Mouse (Mus musculus): ENCODE data around the gene Bcas3. TPM values are rescaled to one million over a fixed set of nuclear protein-coding genes. Genes with fewer than 3 reads are reported as not detected.
"Not testable (repeated sequence)": the region's sequence is repeated elsewhere in the genome, so short reads cannot be mapped to it uniquely, and the experiment has no call there.

Gene Bcas3
- polyA plus RNA-seq, 1 experiment from 2014 or later = 32.5 TPM

DNA sequence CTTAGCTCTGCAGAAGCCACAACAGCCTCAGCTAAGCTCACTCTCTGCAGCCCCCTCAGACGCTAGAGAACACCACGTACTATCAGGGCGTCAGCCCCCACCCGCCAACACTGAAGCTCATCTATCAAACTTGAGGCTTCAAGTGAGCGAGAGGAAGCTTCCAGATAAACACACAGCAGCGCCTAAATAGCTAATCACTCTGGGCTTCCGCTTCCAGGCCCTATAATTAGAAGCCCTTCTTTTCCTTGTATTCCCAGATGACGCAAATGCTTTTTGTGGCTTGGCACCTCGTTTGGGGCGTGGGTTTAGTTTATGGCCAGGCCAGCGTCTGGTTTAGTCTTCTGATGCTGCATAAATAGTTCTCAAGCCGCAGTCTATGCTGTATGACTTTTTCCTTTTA is 139.3 kb downstream of the Bcas3 start:
- WGBS = 14% methylated on average over 12 of the region's 12 CpGs
- Histone ChIP-seq H3K9me3 (no peaks in the 10 kb centered on the region), H3K36me3 (no peaks in the 10 kb centered on the region), H3K27ac (peak overlapping the region; percentile 94), H3K9ac (no peak overlapping the region), H3K27me3 (no peaks in the 10 kb centered on the region), H3K4me2 (no peak overlapping the region), H3K4me1 (peaks cover 22% of the 10 kb centered on the region), H3K4me3 (no peak overlapping the region)
- ATAC-seq (ENCODE audit: borderline replicate concordance, extremely low read depth, low FRiP score, low TSS enrichment) = peak; percentile 96

- Histone ChIP-seq H3K9ac (no peak overlapping the region), H3K27me3 (no peaks in the 10 kb centered on the region), H3K4me2 (peak overlapping the region; percentile 25; the same call in 1 of the 2 replicates), H3K36me3 (no peaks in the 10 kb centered on the region), H3K9me3 (no peaks in the 10 kb centered on the region), H3K4me1 (peaks cover 19% of the 10 kb centered on the region), H3K4me3 (no peak overlapping the region), H3K27ac (peak overlapping the region; percentile 94)
- WGBS = 34% methylated on average over 3 of the region's 3 CpGs
- no peak; the same call in 1 of the 2 replicates for ATAC-seq (ENCODE audit: borderline replicate concordance, extremely low read depth, low FRiP score, low TSS enrichment)
Measured at GRCm38 (mm10) chr11:85492666-85493065, 139.7 kb downstream of the Bcas3 start.

DNA sequence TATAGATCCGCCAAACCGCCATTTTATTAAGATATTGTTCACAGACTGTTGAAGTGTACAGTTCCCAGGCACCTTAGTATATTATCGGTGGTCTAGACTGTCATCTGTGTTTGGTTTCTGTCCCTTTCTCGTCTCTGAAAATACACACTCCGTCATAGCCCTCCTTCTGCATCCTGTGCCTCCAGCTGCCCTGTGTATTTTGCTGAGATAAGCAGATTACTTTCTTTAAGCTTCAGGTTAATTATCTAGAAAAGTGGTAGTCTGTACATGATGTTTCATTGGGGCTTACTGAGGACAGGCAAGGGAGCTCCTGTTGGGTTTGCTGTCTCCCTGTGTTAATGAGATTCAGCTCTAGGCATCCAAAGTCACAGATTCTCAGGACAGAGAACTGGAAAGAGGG is 146.6 kb downstream of the Bcas3 start:
- no peaks in the 10 kb centered on the region for H3K27me3 ChIP-seq
- no peak overlapping the region for H3K27ac ChIP-seq
- H3K36me3 ChIP-seq = no peaks in the 10 kb centered on the region
- no peaks in the 10 kb centered on the region for H3K4me1 ChIP-seq
- WGBS = 69% methylated on average over 5 of the region's 5 CpGs
- no peak overlapping the region for H3K4me3 ChIP-seq
- H3K4me2 ChIP-seq = no peak overlapping the region
- ATAC-seq (ENCODE audit: borderline replicate concordance, extremely low read depth, low FRiP score, low TSS enrichment) = no peak
- no peak overlapping the region for H3K9ac ChIP-seq
- no peaks in the 10 kb centered on the region for H3K9me3 ChIP-seq

DNA sequence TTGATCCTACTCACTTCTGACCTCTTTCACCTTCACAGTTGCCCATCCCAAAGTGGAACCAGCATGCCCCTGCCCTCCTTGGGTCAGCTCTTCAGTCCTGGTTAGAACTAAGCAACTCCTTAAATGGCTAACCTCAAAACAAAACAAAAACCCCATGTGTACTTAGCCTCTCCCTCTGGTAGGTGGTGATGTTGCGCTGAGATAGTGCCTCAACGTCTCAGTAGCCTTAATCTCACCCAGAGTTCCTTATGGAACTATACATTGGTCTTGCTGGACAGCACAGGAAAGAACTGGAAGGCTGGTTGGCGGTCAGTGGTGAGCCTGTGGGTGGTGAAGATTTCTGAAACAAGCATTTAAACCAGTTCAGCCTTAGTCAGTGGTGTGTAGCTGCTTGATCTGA is 149.1 kb downstream of the Bcas3 start:
- no peak overlapping the region for H3K9ac ChIP-seq
- no peaks in the 10 kb centered on the region for H3K27me3 ChIP-seq
- no peaks in the 10 kb centered on the region for H3K9me3 ChIP-seq
- no peaks in the 10 kb centered on the region for H3K4me1 ChIP-seq
- WGBS = 69% methylated on average over 3 of the region's 3 CpGs
- H3K36me3 ChIP-seq = no peaks in the 10 kb centered on the region
- no peak overlapping the region for H3K4me2 ChIP-seq
- no peak for ATAC-seq (ENCODE audit: borderline replicate concordance, extremely low read depth, low FRiP score, low TSS enrichment)
- H3K4me3 ChIP-seq = no peak overlapping the region
- H3K27ac ChIP-seq = no peak overlapping the region

GRCm38 (mm10) chr11:85504812-85505211 is 151.8 kb downstream of the Bcas3 start:
- H3K4me1 ChIP-seq; H3K27me3 ChIP-seq; H3K9ac ChIP-seq; H3K36me3 ChIP-seq; H3K4me2 ChIP-seq; H3K4me3 ChIP-seq; H3K9me3 ChIP-seq; H3K27ac ChIP-seq; ATAC-seq (ENCODE audit: borderline replicate concordance, extremely low read depth, low FRiP score, low TSS enrichment): not testable (repeated sequence)
- WGBS = 29% methylated on average over 4 of the region's 4 CpGs

- Histone ChIP-seq H3K4me3 (no peak overlapping the region), H3K4me2 (no peak overlapping the region), H3K4me1 (no peaks in the 10 kb centered on the region), H3K27ac (no peak overlapping the region), H3K27me3 (no peaks in the 10 kb centered on the region), H3K36me3 (no peaks in the 10 kb centered on the region), H3K9me3 (no peaks in the 10 kb centered on the region), H3K9ac (no peak overlapping the region)
- WGBS = 90% methylated on average over 4 of the region's 4 CpGs
- ATAC-seq (ENCODE audit: borderline replicate concordance, extremely low read depth, low FRiP score, low TSS enrichment) = no peak
Measured at GRCm38 (mm10) chr11:85505811-85506210, 152.8 kb downstream of the Bcas3 start.

- Histone ChIP-seq H3K27ac (no peak overlapping the region), H3K4me1 (peaks cover 5% of the 10 kb centered on the region; the same call in 1 of the 2 replicates), H3K36me3 (no peaks in the 10 kb centered on the region), H3K9ac (no peak overlapping the region), H3K27me3 (no peaks in the 10 kb centered on the region), H3K4me3 (no peak overlapping the region), H3K9me3 (no peaks in the 10 kb centered on the region), H3K4me2 (no peak overlapping the region)
- ATAC-seq (ENCODE audit: borderline replicate concordance, extremely low read depth, low FRiP score, low TSS enrichment) = no peak
- 81% methylated on average over 12 of the region's 12 CpGs for WGBS
Measured at GRCm38 (mm10) chr11:85509334-85509733, 156.4 kb downstream of the Bcas3 start.

DNA sequence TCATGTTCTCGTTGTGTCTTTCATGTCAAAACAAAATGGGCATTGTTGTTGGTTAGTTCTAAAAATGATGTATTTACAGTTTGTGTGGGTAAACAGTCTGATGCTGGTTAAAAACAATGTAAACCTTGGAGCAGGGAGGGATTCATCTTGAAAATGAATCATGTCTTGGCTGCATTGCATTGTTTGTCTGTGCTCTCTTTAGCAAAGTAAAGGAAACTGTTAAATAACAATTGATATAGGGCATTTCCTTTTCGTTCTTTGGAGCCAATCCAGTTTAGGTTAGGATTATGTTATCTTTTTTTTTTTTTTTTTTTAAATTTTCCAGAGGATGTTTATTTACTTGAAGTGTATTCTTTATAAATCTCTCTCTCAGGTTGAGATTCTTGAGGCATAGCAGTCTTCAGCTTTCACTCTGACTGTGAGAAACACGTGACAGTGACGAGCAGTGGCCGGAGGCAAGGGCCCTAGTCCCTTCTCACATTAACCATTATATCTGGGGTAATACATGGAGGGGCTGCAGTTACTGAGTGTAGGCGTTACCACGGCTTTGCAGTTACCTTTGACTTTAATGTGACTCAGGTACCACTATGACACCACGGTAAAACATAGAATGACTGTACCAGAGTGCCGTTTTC is 158.4 kb downstream of the Bcas3 start:
- WGBS = 52% methylated on average over 9 of the region's 9 CpGs
- Histone ChIP-seq H3K27ac (no peak overlapping the region), H3K9ac (no peak overlapping the region), H3K27me3 (no peaks in the 10 kb centered on the region), H3K4me1 (peaks cover 10% of the 10 kb centered on the region; the same call in 1 of the 2 replicates), H3K4me2 (no peak overlapping the region), H3K9me3 (no peaks in the 10 kb centered on the region), H3K4me3 (no peak overlapping the region), H3K36me3 (no peaks in the 10 kb centered on the region)
- ATAC-seq (ENCODE audit: borderline replicate concordance, extremely low read depth, low FRiP score, low TSS enrichment) = no peak

DNA sequence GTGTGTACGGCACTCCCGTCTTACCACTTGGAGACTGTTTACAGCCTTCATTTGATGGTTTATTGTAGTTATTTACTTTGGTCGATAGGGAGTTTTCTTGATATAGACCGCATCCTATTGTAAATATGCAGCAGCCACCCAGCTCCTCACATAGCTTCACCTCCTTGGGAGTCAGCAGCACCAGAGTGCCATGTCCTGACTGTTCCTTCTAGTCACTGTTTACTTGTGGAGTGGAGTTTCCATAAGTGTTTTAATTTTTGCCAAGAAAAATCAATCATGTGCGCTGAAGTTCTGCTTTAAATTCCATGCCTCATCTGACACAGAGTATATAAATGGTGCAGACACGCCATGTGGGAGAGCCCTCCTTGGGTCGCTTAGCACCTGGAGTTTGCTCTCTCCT is 163.8 kb downstream of the Bcas3 start:
- peak; percentile 67 for ATAC-seq (ENCODE audit: borderline replicate concordance, extremely low read depth, low FRiP score, low TSS enrichment)
- 55% methylated on average over 7 of the region's 7 CpGs for WGBS

DNA sequence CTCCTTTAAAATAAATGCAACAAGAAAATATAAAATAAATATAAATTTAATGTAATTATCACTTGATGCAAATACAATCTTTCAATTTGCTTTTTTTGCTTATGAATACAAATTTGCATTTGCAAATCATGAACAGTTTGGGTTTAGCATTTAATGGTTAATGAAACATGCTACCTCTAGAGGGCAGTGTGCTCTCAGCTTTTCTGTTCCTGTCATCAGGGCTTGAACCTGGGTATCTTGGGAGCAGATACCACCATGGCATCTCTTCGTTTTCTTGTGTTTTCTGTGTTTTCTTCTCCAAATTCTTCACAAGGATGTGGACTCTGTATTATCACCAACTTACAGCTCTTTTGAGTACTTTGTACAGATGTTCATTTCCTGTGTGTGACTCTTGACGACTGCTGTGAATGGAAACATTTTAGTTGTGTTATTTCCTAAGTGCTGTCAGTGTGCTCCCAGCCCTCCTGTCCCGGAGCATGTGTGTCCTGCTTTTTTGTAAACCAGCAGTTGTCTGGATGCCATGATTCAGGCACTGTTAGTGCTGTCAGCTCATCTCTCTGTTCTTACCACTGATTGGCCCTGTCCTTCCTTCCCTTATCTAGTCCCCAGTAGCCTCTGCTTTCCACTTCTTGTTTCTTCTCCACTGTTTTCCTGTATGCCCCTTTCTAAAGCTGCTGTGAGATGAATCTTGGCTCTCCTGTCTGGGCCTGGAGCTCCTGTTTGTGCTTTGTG is 165.2 kb downstream of the Bcas3 start:
- no peaks in the 10 kb centered on the region for H3K27me3 ChIP-seq
- peak; percentile 61; the same call in 1 of the 2 replicates for ATAC-seq (ENCODE audit: borderline replicate concordance, extremely low read depth, low FRiP score, low TSS enrichment)
- no peak overlapping the region for H3K9ac ChIP-seq
- 13% methylated on average over 3 of the region's 3 CpGs for WGBS
- H3K4me1 ChIP-seq = peaks cover 27% of the 10 kb centered on the region
- peak overlapping the region; percentile 63 for H3K27ac ChIP-seq
- H3K36me3 ChIP-seq = no peaks in the 10 kb centered on the region
- H3K4me2 ChIP-seq = no peak overlapping the region
- no peak overlapping the region for H3K4me3 ChIP-seq
- H3K9me3 ChIP-seq = no peaks in the 10 kb centered on the region

More for the DNA sequence above, 163.8 kb downstream of the Bcas3 start:
- Histone ChIP-seq H3K36me3 (no peaks in the 10 kb centered on the region), H3K27ac (peak overlapping the region; percentile 72), H3K4me1 (peaks cover 26% of the 10 kb centered on the region), H3K4me3 (no peak overlapping the region), H3K4me2 (no peak overlapping the region), H3K9ac (no peak overlapping the region), H3K27me3 (no peaks in the 10 kb centered on the region), H3K9me3 (no peaks in the 10 kb centered on the region)

GRCm38 (mm10) chr11:85520236-85520635 is 167.3 kb downstream of the Bcas3 start:
- WGBS = 52% methylated on average over 12 of the region's 12 CpGs
- Histone ChIP-seq H3K4me3 (no peak overlapping the region), H3K4me2 (no peak overlapping the region), H3K27me3 (no peaks in the 10 kb centered on the region), H3K9me3 (no peaks in the 10 kb centered on the region), H3K4me1 (peaks cover 46% of the 10 kb centered on the region), H3K36me3 (no peaks in the 10 kb centered on the region), H3K27ac (no peak overlapping the region), H3K9ac (no peak overlapping the region)
- no peak for ATAC-seq (ENCODE audit: borderline replicate concordance, extremely low read depth, low FRiP score, low TSS enrichment)

DNA sequence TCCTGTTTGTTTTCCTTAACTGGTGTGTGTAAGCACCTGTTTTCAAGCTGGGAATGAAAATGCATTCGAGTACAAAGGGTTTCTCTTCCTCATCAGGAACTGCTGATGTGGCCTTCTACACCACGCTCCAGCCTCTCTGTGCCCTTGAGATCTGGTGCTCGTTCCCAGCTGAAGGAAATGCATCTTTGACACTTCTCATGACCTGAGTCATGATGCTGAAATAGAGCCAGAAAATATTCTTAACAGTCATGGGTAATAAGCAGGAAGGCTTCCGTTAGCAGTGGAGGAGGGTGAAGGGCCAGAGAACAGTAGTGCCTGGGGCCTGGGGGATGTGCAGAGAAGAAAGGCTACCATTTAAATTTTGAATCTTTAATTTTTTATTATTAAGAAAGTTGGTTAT is 168.0 kb downstream of the Bcas3 start:
- Histone ChIP-seq H3K4me2 (no peak overlapping the region), H3K9ac (no peak overlapping the region), H3K4me3 (no peak overlapping the region), H3K27me3 (no peaks in the 10 kb centered on the region), H3K9me3 (no peaks in the 10 kb centered on the region), H3K36me3 (no peaks in the 10 kb centered on the region), H3K27ac (no peak overlapping the region), H3K4me1 (peaks cover 52% of the 10 kb centered on the region)
- no peak for ATAC-seq (ENCODE audit: borderline replicate concordance, extremely low read depth, low FRiP score, low TSS enrichment)
- 37% methylated on average over 4 of the region's 4 CpGs for WGBS

Data from lung, embryonic 15.5 days (tissue).